Mouse (Mus musculus): ENCODE measurements around the gene Fam168b. TPM values are rescaled to one million over a fixed set of nuclear protein-coding genes. Genes with fewer than 3 reads are reported as not detected.

The Fam168b gene
- total RNA-seq, 2 experiments from 2014 or later, result 23.9 to 31.3 TPM

DNA sequence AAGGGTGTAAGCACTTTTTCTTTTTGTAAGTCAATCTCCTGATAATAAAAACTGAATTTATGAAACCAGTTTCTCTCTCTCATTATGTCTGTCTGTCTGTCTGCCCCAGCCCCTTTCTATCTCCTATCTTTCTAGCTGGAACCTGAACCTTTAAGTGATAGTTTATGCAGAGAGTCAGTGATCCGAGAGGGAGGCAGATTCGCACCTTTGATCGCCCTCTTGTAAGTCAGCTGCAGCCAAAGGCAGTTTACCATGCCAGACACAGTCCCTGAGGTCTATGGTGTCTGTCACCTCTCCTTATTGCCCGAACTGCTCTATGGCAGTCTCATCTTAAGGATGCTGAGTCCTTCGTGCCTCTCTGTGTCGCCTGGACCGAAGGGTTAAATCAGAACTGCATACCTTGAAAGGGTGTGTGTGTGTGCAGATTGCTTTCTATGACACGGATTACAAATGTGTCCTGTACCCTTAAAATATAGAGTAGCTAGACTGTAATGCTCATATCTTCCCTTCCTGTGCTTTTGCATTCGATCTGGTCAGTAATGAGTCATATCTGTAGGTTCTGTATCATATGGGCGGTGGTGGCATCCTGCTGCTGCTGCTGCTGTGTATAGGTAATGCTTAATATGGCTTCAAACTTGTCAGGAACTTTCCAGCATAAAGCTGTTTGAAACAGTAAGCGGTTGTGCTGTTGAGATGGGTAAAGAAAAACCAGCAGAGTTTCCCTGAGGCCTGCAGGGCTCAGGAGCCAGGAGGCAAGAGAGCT is 9.4 kb upstream of the Fam168b start:
- DNase-seq (ENCODE audit: low spot score), result no peak

GRCm38 (mm10) chr1:34851562-34851961 is 8.7 kb upstream of the Fam168b start:
- no peak for DNase-seq (ENCODE audit: low spot score)

DNA sequence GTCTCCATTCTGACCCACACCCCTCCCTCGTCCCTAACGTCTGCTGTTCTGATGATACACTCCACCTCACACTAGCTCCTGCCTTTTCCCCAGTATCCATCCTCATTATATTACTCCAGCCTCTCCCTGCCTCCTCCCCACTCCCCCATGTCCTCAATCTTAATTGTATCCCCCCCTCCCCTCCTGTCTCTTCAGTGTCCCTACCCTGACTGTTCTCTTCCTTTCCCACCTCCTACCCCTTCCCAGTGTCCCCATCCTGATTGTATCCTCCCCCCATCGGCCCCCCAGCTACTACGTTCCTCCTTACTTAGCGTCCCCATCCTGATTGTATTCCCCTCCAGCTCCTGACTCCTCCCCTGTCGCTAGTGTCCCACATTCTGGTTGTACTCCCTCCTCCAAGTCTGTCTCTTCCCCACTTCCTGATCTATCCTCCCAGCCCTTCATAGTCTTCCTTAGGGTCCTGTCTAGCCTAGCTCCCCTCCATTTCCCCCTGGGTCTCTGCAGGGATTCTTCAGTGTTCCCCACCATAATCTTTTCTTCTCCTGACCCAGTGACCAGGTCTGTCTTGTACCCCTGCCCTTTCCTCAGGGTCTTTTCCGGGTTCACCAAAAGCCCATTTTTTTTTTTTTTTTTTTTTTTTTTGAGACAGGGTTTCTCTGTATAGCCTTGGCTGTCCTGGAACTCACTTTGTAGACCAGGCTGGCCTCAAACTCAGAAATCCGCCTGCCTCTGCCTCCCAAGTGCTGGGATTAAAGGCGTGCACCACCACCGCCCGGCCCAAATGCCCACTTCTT is 7.7 kb upstream of the Fam168b start:
- no peak for DNase-seq (ENCODE audit: low spot score)

DNA sequence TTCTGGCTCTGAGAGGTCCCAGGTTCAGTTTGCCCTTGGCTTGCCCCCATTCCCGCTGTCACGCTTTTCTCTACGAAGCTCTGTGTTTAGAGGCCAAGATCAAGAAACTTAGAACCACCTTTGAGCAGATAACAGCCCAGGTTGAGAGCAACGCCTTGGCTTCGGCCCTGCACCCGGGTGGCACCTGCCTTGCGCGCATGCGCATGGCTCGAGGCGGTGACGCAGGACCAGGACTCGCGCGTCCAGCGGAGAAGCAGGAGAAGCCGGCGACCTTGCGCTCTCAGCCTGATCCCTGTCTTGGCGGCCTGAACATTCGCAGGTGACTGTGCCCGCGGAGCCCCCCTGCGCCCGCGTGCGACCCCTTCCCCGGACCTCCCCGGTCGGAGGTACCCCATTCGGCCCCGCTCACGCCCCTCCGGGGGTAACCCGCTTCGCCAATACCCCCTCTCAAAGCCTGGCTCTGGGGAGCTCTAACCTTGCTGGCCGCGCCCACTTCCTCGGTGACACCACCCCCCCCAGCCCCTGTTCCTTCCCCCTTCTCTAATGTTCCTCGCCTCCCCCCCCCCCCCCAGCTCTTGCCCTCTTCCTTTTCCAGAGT is 7.0 kb upstream of the Fam168b start, which contains the start of gene Plekhb2:
TSS of gene Plekhb2 (plus strand) at position 232 of the 598 bp plus-strand sequence.
- peak; percentile 87 for DNase-seq (ENCODE audit: low spot score)

- DNase-seq (ENCODE audit: low spot score), result no peak
These were observed 4.2 kb upstream of the Fam168b start for GRCm38 (mm10) chr1:34847070-34847469.

GRCm38 (mm10) chr1:34842389-34842861 is 440 bp downstream of the Fam168b start:
- DNase-seq (ENCODE audit: low spot score), result peak; percentile 34

DNA sequence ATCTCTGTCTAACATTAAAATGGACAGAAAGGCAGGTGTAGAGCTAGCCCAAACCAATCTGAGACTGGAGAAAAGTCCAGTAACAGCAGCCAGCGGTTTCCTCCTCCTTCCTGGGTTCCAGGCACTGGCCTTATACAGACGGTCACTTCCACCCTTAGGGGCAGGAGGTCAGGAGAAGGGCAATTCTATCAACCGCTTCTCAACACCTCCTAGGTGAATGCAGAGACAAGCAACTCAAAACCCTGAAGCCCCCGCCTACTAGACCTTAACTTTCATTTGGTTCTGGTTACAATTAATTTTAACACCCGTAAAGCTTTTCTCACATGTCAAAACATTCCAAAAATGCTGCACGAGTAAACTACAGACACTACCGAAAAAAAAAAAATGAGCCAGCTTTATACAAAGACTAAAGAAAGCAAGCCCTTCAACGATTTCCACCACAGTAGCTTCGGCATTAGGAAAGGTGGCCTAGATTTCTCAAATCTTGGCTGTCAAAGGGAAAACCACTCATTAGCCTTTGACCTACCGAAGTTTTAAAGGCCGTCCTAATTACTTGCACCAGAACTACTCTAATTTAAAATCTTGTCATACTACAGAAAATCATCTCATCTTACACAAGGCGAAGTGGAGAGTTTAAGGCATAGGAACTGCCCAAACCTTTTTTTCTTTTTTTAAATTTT is 1.0 kb downstream of the Fam168b start:
- no peak for DNase-seq (ENCODE audit: low spot score)

- no peak for DNase-seq (ENCODE audit: low spot score)
These were observed 3.6 kb downstream of the Fam168b start for GRCm38 (mm10) chr1:34839241-34839640.

DNA sequence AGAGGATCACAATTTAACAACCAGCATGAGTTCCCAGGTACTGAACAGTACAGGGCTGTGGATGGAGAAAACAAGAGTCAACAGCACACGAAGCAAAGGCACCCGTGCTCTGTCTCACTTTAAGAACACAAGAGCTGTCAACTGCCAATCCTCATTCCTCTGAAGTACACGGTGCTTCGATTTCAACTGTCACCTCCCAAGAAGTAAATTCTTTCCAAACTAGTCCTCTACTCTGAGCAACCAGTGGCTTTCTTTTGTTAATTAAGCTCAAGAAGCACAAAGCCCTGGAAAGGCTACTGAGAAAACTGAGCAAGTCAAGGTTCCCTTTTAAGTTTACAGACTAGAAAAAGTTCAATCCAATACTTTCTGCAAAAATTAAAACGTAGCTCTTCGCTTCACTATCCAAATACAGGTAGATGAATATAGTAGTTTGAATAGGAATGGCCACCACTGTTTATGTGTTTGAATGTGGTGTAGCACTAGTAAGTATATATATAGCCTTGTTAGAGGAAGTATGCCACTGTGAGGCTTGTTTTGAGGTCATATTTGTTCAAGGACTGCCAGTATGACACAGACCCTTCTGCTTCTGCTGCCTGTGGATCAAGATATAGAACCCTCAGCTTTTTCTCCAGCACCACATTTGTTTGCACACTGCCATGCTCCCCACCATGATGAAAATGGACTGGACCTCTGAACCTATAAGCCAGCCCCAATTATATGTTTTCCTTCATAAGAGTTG is 4.7 kb downstream of the Fam168b start:
- no peak for DNase-seq (ENCODE audit: low spot score)

DNA sequence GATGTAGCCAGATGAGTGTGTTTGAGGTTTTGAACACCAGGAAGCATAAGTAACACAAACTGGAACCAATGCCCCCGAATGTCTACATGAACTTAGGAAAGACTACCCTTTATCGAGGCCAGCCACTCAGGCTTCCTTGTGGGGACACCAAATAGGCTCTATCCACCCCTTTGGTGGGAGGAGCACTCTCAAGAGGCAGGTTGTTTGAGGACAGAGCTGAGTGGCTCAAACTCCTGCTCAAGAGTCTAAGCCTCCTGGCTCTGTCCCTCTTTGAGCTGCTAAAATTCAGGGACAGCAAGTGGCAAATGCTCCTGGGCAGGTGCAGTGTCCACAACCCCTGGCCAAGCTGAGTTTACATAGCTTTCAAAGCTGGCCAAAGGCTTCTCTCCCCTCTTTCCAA is 8.0 kb downstream of the Fam168b start:
- DNase-seq (ENCODE audit: low spot score), result no peak

GRCm38 (mm10) chr1:34831381-34831780 is 11.5 kb downstream of the Fam168b start:
- DNase-seq (ENCODE audit: low spot score), result no peak

DNA sequence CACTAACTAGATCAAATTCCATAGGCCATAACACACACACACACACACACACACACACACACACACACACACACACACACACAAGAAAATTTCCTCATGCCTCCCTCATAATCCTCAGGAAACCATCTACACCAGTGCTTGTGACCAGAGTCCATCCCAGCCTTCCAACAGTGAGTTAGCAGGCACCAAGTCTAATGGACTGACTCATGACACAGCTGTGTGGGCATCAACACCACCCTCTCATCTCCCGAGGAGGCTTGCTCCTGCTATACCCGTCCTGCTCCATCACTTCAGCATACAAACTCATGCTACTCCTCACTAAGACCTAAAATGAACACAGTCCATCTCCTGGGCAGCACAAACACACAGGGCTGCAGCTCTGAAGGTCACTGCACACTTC is 11.9 kb downstream of the Fam168b start:
- DNase-seq (ENCODE audit: low spot score), result no peak

DNA sequence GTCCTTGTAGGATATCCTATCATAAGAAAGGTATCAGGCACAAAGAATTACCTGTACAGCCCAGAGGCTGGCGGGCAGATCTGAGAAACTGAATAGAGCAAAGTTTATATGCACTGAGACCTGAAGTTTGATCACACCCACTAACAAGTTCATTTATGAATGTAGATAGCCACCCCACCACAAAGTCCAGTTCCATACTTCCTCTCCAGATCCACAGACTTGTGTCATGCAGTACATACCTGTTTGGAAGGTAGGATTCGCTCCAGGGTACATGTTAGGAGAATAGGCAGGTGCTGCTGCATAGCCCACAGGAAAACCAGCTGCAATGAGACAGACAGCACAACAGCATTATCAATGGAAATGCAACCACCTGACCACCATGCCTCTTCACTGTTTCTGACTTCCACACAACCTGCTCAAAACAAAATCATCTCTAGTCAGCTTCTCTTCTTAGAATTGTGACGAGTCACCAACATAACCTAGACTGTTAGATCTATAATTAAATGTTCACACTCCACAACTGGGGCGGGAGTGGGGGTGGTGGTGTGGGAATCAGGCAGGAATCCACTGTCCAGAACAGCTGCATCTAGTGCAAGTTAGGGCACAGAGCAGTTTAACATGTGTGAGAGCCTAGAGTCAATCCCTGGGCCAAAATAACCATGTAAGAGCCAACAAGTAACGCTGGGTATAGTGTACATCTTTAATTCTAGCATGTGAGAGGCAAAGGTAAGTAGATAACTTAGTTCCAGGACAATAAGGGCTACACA is 14.2 kb downstream of the Fam168b start:
- DNase-seq (ENCODE audit: low spot score), result peak; percentile 54

DNA sequence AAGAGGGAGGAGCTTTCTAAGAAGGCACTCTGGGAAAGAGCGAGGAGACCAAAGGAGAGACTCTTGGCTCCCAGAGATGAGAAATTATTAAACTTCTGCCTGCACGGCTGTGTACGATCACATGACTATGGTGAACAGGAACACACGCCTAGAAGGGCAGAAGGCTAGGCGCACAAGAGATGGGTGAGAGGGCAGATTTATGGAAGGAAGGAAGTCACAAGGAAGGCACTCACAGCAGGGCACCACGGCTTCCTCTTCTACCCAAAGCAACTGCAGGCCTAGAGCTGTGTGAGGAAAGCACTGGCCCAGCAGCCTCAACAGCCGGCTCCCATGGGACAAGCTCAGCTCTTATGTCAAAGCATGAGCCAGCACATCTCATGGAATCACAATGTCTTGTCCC is 15.0 kb downstream of the Fam168b start:
- peak; percentile 55 for DNase-seq (ENCODE audit: low spot score)

DNA sequence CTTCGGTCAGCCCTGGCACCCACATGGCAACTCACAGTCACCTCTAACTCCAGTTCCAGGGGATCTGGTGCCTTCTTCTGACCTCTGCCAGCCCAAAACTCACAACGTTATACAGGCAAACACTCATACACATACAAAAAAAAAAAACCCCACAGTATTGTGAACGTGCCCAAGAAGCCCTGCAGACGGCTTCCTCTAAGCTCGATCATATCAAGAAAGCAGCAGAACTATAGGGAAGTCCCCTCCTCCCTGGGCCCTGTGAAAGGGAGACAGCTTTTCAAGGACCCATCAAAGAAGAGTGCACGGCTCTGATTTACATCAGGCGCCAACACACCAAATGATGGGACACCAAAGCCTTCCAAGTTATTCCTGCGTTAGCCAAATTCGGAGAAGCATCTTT is 17.0 kb downstream of the Fam168b start:
- no peak for DNase-seq (ENCODE audit: low spot score)

DNA sequence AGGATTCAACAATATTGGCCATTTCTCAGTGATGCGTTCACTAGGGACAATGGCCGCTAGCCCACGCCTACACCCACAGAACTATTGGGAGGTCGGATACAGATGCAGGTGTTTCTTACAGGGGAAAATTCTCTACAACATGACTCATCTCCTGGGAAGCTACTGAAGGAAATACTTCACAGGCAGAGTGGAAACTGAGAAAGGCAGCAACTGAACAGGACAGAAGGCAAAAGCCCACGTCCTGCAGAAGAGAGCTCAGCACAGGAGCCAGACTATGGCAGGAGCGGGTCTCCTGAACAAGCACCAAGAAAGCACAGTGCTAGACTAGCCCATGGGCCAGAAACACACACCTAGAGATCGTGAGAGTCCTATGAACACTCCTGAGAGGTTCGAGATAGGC is 18.7 kb downstream of the Fam168b start:
- DNase-seq (ENCODE audit: low spot score), result no peak

DNA sequence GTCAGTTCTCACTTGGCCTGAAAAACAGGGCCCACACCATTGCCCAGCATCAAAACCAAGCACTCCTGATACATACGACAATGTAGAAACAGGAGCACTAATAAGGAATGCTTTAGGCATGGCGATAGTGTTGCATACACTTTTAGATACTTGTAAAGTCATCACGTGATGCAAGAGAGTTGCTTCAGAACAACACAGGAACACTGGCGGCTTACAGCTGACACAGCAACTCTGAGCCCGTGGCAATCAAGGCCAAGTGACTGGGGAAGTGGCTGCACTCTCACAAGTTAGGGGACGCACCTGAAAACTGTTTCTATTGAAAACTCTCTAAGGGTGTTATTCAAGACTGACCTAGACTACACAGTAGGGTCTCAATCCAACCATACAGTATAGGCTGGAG is 19.5 kb downstream of the Fam168b start:
- no peak for DNase-seq (ENCODE audit: low spot score)

GRCm38 (mm10) chr1:34822746-34823145 is 20.1 kb downstream of the Fam168b start:
- DNase-seq (ENCODE audit: low spot score), result no peak

DNA sequence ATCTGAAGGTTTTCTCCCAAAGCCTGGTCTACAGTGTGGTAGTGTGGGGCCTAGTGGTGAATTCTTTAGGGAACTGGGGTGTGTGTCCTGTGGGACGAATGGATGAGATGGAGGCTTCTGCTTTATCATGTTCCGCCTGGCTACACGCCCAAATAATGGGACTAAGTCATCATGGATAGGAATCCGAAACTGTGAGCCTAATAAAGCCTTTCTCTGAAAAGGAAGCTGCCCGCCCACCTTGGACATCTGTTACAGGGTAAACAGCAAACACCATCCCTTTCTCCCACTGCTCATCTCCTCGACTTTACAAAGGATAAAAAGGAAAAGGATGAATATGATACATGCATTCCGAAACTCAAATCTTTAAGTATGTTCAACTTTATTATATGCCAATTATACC is 20.9 kb downstream of the Fam168b start:
- no peak for DNase-seq (ENCODE audit: low spot score)

DNA sequence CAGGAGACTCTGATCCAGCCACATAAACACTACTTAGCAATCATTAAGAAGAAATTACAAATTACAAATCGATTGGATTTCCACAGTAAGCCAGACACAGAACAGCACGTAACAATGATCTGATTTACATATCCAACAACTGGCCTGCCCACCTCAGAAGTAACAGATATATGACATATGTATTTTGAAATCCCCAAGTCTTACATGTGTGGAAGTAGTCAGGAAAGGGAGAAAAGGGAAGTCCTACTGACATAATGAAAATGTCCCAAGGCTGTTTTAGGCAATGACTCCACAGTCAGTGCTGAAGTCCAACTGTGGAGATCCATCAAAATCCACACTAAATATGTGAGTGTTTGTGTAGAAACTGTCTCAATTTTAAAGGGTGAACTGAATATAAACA is 21.5 kb downstream of the Fam168b start:
- DNase-seq (ENCODE audit: low spot score), result no peak
